Mouse (Mus musculus) MEL (cell line): ENCODE data around the gene Dcaf10. TPM values are rescaled to one million over a fixed set of nuclear protein-coding genes. Genes with fewer than 3 reads are reported as not detected.

Experiments used
- DNase-seq: peaks from one replicate; pipeline ENCODE4 v3.0.0; 2011; ENCODE audit warnings: low read depth, low spot score
- H3K27ac ChIP-seq: 2 replicates; pipeline ENCODE4 v1.5.1; 2012; ENCODE audit warnings: low read depth, mild to moderate bottlenecking, control low read depth, low read length, moderate library complexity; ENCODE audit not compliant: control insufficient read depth
- H3K27me3 ChIP-seq, 2 experiments: fragments of 150-350 bp in 1 of 2; sonication (generic) in 1 of 2; 2 replicates each; pipeline ENCODE4 v1.6.1; 2012; ENCODE audit warnings: low read length in 2 of 2, mild to moderate bottlenecking in 2 of 2, improper control_type of control experiment in 1 of 2, moderate library complexity in 1 of 2; ENCODE audit not compliant: insufficient read depth in 2 of 2, control insufficient read depth in 1 of 2
- H3K36me3 ChIP-seq, 2 experiments: 2 replicates each; pipeline ENCODE4 v1.6.1; 2012 to 2014; ENCODE audit warnings: low read length in 2 of 2, improper control_type of control experiment in 1 of 2, inconsistent platforms in 1 of 2, mild to moderate bottlenecking in 1 of 2; ENCODE audit not compliant: insufficient read depth in 2 of 2, control insufficient read depth in 1 of 2
- H3K4me1 ChIP-seq, 2 experiments: fragments of 150-350 bp in 1 of 2; sonication (generic) in 1 of 2; 2 replicates each; pipeline ENCODE4 v1.6.1; 2012; ENCODE audit warnings: low read length in 2 of 2, improper control_type of control experiment in 1 of 2, mild to moderate bottlenecking in 1 of 2; ENCODE audit not compliant: insufficient read depth in 2 of 2, control insufficient read depth in 1 of 2
- H3K4me3 ChIP-seq, 2 experiments: fragments of 150-350 bp in 1 of 2; sonication (generic) in 1 of 2; 2 replicates each; pipeline ENCODE4 v1.5.1; 2012; ENCODE audit warnings: low read depth in 2 of 2, low read length in 2 of 2, mild to moderate bottlenecking in 2 of 2, moderate library complexity in 2 of 2, control low read depth in 1 of 2, improper control_type of control experiment in 1 of 2; ENCODE audit not compliant: control insufficient read depth in 1 of 2, insufficient read depth in 1 of 2
- H3K79me2 ChIP-seq: 2 replicates; pipeline ENCODE4 v1.6.1; 2012; ENCODE audit warnings: mild to moderate bottlenecking, low read length, moderate library complexity; ENCODE audit not compliant: control insufficient read depth, poor library complexity, insufficient read depth
- H3K9ac ChIP-seq: 2 replicates; pipeline ENCODE4 v1.6.1; 2012; ENCODE audit warnings: low read depth, mild to moderate bottlenecking, control low read depth, low read length, moderate library complexity; ENCODE audit not compliant: control insufficient read depth, poor library complexity, severe bottlenecking
- H3K9me3 ChIP-seq: fragments of 150-350 bp; sonication (generic); replicated peaks from 2 replicates; pipeline ENCODE4 v1.6.1; 2012; ENCODE audit warnings: mild to moderate bottlenecking, low read length, improper control_type of control experiment, moderate library complexity; ENCODE audit not compliant: insufficient read depth
- BHLHE40 ChIP-seq: IDR thresholded peaks from 2 replicates; pipeline ENCODE4 v1.6.1; 2012; ENCODE audit warnings: low read depth, mild to moderate bottlenecking, inconsistent platforms, low read length, improper control_type of control experiment, borderline replicate concordance
- CHD1 ChIP-seq: IDR thresholded peaks from 2 replicates; pipeline ENCODE4 v1.6.1; 2012; ENCODE audit warnings: low read depth, mild to moderate bottlenecking, inconsistent platforms, low read length, improper control_type of control experiment
- CHD2 ChIP-seq: IDR thresholded peaks from 2 replicates; pipeline ENCODE4 v1.6.1; 2011; ENCODE audit warnings: low read length, improper control_type of control experiment
- CTCF ChIP-seq, 3 experiments: IDR thresholded peaks in 2 of 3; conservative IDR thresholded peaks in 1 of 3; 2 replicates each; pipeline ENCODE4 v1.5.1; 2011 to 2012; ENCODE audit warnings: low read length in 3 of 3, low read depth in 2 of 3, mild to moderate bottlenecking in 2 of 3, improper control_type of control experiment in 1 of 3, inconsistent platforms in 1 of 3, mixed read lengths in 1 of 3, moderate library complexity in 1 of 3; ENCODE audit not compliant: control insufficient read depth in 1 of 3, insufficient read depth in 1 of 3, poor library complexity in 1 of 3, severe bottlenecking in 1 of 3
- GABPA ChIP-seq: IDR thresholded peaks from 2 replicates; pipeline ENCODE4 v1.6.1; 2012; ENCODE audit warnings: low read depth, mild to moderate bottlenecking, inconsistent platforms, low read length, improper control_type of control experiment, moderate library complexity
- GATA1 ChIP-seq: IDR thresholded peaks from 2 replicates; pipeline ENCODE4 v1.6.1; 2011; ENCODE audit warnings: low read depth, low read length, improper control_type of control experiment
- HCFC1 ChIP-seq: IDR thresholded peaks from 2 replicates; pipeline ENCODE4 v1.6.1; 2012; ENCODE audit warnings: low read depth, mild to moderate bottlenecking, inconsistent platforms, low read length, improper control_type of control experiment, moderate library complexity
- KAT2A ChIP-seq: conservative IDR thresholded peaks from 2 replicates; pipeline ENCODE4 v1.6.1; 2012; ENCODE audit warnings: low read depth, low read length, improper control_type of control experiment, inconsistent platforms
- MAFK ChIP-seq: IDR thresholded peaks from 2 replicates; pipeline ENCODE4 v1.6.1; 2011; ENCODE audit warnings: low read depth, mild to moderate bottlenecking, low read length, improper control_type of control experiment, borderline replicate concordance
- MAX ChIP-seq: IDR thresholded peaks from 2 replicates; pipeline ENCODE4 v1.6.1; 2011; ENCODE audit warnings: low read length, improper control_type of control experiment
- MEF2A ChIP-seq: IDR thresholded peaks from 2 replicates; pipeline ENCODE4 v1.6.1; 2014; ENCODE audit warnings: low read depth, mild to moderate bottlenecking, inconsistent platforms, low read length, improper control_type of control experiment; ENCODE audit not compliant: poor library complexity, insufficient replicate concordance, severe bottlenecking; ENCODE audit errors: extremely low read depth
- MXI1 ChIP-seq: IDR thresholded peaks from 2 replicates; pipeline ENCODE4 v1.6.1; 2011; ENCODE audit warnings: mild to moderate bottlenecking, low read depth, low read length, improper control_type of control experiment
- MYB ChIP-seq: IDR thresholded peaks from 2 replicates; pipeline ENCODE4 v1.6.1; 2011; ENCODE audit warnings: mild to moderate bottlenecking, low read depth, low read length, improper control_type of control experiment
- NELFE ChIP-seq: IDR thresholded peaks from 2 replicates; pipeline ENCODE4 v1.6.1; 2011; ENCODE audit warnings: low read depth, low read length, improper control_type of control experiment
- NRF1 ChIP-seq: IDR thresholded peaks from 2 replicates; pipeline ENCODE4 v1.6.1; 2014; ENCODE audit warnings: low read depth, mild to moderate bottlenecking, inconsistent platforms, low read length, improper control_type of control experiment, moderate library complexity; ENCODE audit not compliant: poor library complexity, insufficient read depth, severe bottlenecking
- POLR2A ChIP-seq, 2 experiments: IDR thresholded peaks; 2 replicates each; pipeline ENCODE4 v1.6.1; 2011 to 2012; ENCODE audit warnings: low read length in 2 of 2, mild to moderate bottlenecking in 2 of 2, control low read depth in 1 of 2, improper control_type of control experiment in 1 of 2, low read depth in 1 of 2, moderate library complexity in 1 of 2; ENCODE audit not compliant: control insufficient read depth in 1 of 2, insufficient read depth in 1 of 2, poor library complexity in 1 of 2
- POLR2AphosphoS2 ChIP-seq: IDR thresholded peaks from 2 replicates; pipeline ENCODE4 v1.6.1; 2011; ENCODE audit warnings: low read length, improper control_type of control experiment
- RAD21 ChIP-seq: IDR thresholded peaks from 2 replicates; pipeline ENCODE4 v1.6.1; 2011; ENCODE audit warnings: mild to moderate bottlenecking, low read depth, low read length, improper control_type of control experiment
- RCOR1 ChIP-seq: IDR thresholded peaks from 2 replicates; pipeline ENCODE4 v1.6.1; 2012; ENCODE audit warnings: low read depth, mild to moderate bottlenecking, inconsistent platforms, low read length, improper control_type of control experiment
- SIN3A ChIP-seq: IDR thresholded peaks from 2 replicates; pipeline ENCODE4 v1.6.1; 2012; ENCODE audit warnings: low read length, improper control_type of control experiment, inconsistent platforms
- SMC3 ChIP-seq: IDR thresholded peaks from 2 replicates; pipeline ENCODE4 v1.6.1; 2011; ENCODE audit warnings: low read depth, low read length, improper control_type of control experiment
- TAL1 ChIP-seq: IDR thresholded peaks from 2 replicates; pipeline ENCODE4 v1.6.1; 2012; ENCODE audit warnings: mild to moderate bottlenecking, inconsistent platforms, low read length, moderate library complexity, mixed read lengths
- TCF12 ChIP-seq: IDR thresholded peaks from 2 replicates; pipeline ENCODE4 v1.6.1; 2014; ENCODE audit warnings: low read depth, mild to moderate bottlenecking, inconsistent platforms, low read length, improper control_type of control experiment, moderate library complexity
- UBTF ChIP-seq: IDR thresholded peaks from 2 replicates; pipeline ENCODE4 v1.6.1; 2012; ENCODE audit warnings: low read depth, mild to moderate bottlenecking, inconsistent platforms, low read length, improper control_type of control experiment, moderate library complexity, borderline replicate concordance; ENCODE audit not compliant: insufficient read depth
- USF1 ChIP-seq: IDR thresholded peaks from 2 replicates; pipeline ENCODE4 v1.6.1; 2014; ENCODE audit warnings: low read depth, mild to moderate bottlenecking, inconsistent platforms, low read length, improper control_type of control experiment, moderate library complexity
- USF2 ChIP-seq, 2 experiments: IDR thresholded peaks; 2 replicates each; pipeline ENCODE4 v1.6.1; 2011 to 2012; ENCODE audit warnings: improper control_type of control experiment in 2 of 2, low read length in 2 of 2, borderline replicate concordance in 1 of 2, inconsistent platforms in 1 of 2, low read depth in 1 of 2, mild to moderate bottlenecking in 1 of 2; ENCODE audit not compliant: insufficient read depth in 1 of 2
- ZC3H11A ChIP-seq: IDR thresholded peaks from 2 replicates; pipeline ENCODE4 v1.6.1; 2012; ENCODE audit warnings: low read depth, mild to moderate bottlenecking, inconsistent platforms, low read length, improper control_type of control experiment
- ZMIZ1 ChIP-seq: IDR thresholded peaks from 2 replicates; pipeline ENCODE4 v1.6.1; 2012; ENCODE audit warnings: low read depth, mild to moderate bottlenecking, inconsistent platforms, low read length, improper control_type of control experiment, moderate library complexity
- ZNF384 ChIP-seq: IDR thresholded peaks from 2 replicates; pipeline ENCODE4 v1.6.1; 2012; ENCODE audit warnings: low read depth, mild to moderate bottlenecking, inconsistent platforms, low read length, improper control_type of control experiment
- polyA plus RNA-seq, 2 experiments: library from polyadenylated mRNA; stranded (reverse) in 1 of 2; unstranded in 1 of 2; fragments of >175 nt in 1 of 2; fragments of >200 nt in 1 of 2; gene quantifications; 2 replicates each; pipeline versions ENCODE4 v1.2.1 to v1.2.4; 2012; ENCODE audit warnings: low replicate concordance in 2 of 2, low read depth in 1 of 2; ENCODE audit not compliant: insufficient read length in 2 of 2, insufficient read depth in 1 of 2, missing spikeins in 1 of 2
- total RNA-seq: library from RNA; depleted of rRNA; stranded (reverse); fragments of 300-350 nt; gene quantifications from 2 replicates; pipeline ENCODE4 v1.2.3, GENCODE M21; 2012

The Dcaf10 gene
- total and polyA plus RNA-seq, 3 experiments, result 7.6 to 10.7 TPM; not detected in 1

DNA sequence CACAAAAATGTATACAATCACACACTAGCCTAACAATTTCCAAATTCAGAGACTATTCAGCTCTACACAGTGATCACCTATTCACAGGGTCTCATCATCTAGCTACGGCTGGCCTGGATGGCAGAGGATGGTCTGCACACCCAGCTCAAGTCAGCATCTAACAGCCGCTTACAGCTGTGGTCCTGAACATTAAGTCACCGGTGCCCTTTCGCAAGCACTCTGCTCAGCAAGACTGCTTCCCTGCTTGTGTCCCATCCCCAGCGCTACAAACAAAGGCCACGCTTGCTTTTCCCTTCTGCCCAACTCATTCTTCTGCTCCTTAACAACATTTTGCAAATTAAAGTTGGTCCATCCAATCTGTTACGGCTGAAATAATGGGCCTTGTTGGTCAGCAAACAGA, 64.5 kb downstream of the Dcaf10 start:
- H3K27me3 ChIP-seq, result no peaks in the 10 kb centered on the region
- TF ChIP-seq GABPA (no peak), POLR2A (IDR thresholded peaks at IDR 0.05; ENCODE audit: control insufficient read depth in 1 of 2, insufficient read depth in 1 of 2, low read depth in 1 of 2, low read length in 2 of 2, poor library complexity in 1 of 2) (no peak), RAD21 (no peak), CHD2 (no peak)
- no peak for DNase-seq
- peaks cover 10 to 36% of the 10 kb centered on the region in 2 experiments for H3K4me1 ChIP-seq
- H3K79me2 ChIP-seq, result peaks cover 30% of the 10 kb centered on the region
- peak overlapping the region; percentile 8 for H3K9ac ChIP-seq
- no peaks in the 10 kb centered on the region for H3K9me3 ChIP-seq
- peaks cover 9 to 37% of the 10 kb centered on the region in 2 experiments; a peak in 3 of 4 replicates for H3K36me3 ChIP-seq
- peak overlapping the region in 1 of 2 experiments; percentile 16; a peak in 1 of 4 replicates for H3K4me3 ChIP-seq
- peak overlapping the region; percentile 79 for H3K27ac ChIP-seq

GRCm38 (mm10) chr4:45407001-45407702, 65.3 kb downstream of the Dcaf10 start:
- H3K4me3 ChIP-seq, result peak overlapping the region; percentile 74 to 79
- H3K27me3 ChIP-seq, result no peaks in the 10 kb centered on the region
- H3K9ac ChIP-seq, result peak overlapping the region; percentile 86
- peak overlapping the region; percentile 79 for H3K27ac ChIP-seq
- peaks cover 3 to 37% of the 10 kb centered on the region in 2 experiments; a peak in 3 of 4 replicates for H3K36me3 ChIP-seq
- peaks cover 26% of the 10 kb centered on the region for H3K79me2 ChIP-seq
- peak; percentile 88 for DNase-seq
- no peaks in the 10 kb centered on the region for H3K9me3 ChIP-seq
- H3K4me1 ChIP-seq, result peaks cover 10 to 35% of the 10 kb centered on the region in 2 experiments
- TF ChIP-seq HCFC1 (0 out of 2 replicates have a peak, but pooled peaks have one; percentile 61), RAD21 (no peak), MXI1 (peak; percentile 78), CHD2 (no peak), TCF12 (peak; percentile 92), MEF2A (no peak), USF1 (no peak), KAT2A (no peak), MAFK (no peak; the same call in 1 of the 2 replicates), POLR2AphosphoS2 (peak; percentile 29; the same call in 1 of the 2 replicates), BHLHE40 (peak; percentile 74; the same call in 1 of the 2 replicates), MAX (no peak), NELFE (no peak), SIN3A (peak; percentile 97), ZC3H11A (no peak), CTCF (IDR thresholded peaks at IDR 0.05 in 2 of 3, conservative IDR thresholded peaks at IDR 0.05 in 1 of 3; ENCODE audit: control insufficient read depth in 1 of 3, insufficient read depth in 1 of 3, low read depth in 2 of 3, low read length in 3 of 3, poor library complexity in 1 of 3, severe bottlenecking in 1 of 3) (no peak), GABPA (no peak), USF2 (IDR thresholded peaks at IDR 0.05; ENCODE audit: borderline replicate concordance in 1 of 2, insufficient read depth in 1 of 2, low read depth in 1 of 2, low read length in 2 of 2) (no peak), RCOR1 (peak; percentile 64), CHD1 (peak; percentile 58; the same call in 1 of the 2 replicates), TAL1 (peak; percentile 83), SMC3 (no peak), ZNF384 (peak; percentile 100), UBTF (no peak), NRF1 (no peak), GATA1 (peak; percentile 93), ZMIZ1 (0 out of 2 replicates have a peak, but pooled peaks have one; percentile 53), MYB (peak; percentile 62)
